Mouse (Mus musculus) right cerebral cortex, postnatal 10 days (tissue): ENCODE measurements around the gene BC061237.
"Not testable (repeated sequence)": the region's sequence is repeated elsewhere in the genome, so short reads cannot be mapped to it uniquely, and the experiment has no call there.

ENCODE experiments used
- DNase-seq, 2 experiments: peaks; one replicate each; pipeline ENCODE4 v3.0.0; 2021; ENCODE audit warnings: low spot score in 2 of 2

Gene BC061237

DNA sequence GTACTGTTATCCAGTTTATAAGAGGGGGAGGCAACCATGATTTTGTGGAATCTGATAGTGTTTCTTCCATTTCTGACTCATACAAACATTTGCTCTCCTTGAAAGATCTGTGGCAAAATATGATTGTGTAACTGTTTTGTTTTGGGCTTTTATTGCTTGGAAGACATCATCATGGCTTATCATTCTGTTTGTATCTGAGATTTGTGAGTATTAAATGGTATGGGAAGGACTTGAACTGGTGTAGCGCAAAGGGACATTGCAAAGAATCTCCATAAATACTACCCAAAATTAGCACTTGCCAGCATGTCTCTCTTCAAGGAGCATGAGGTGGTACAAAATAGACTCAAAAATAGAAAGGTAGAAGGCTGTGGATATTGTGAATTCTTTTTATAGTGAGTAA lies at the start of gene BC061237:
TSS of gene BC061237 (plus strand) at position 301 of the 400 bp plus-strand sequence.
- not testable (repeated sequence) for DNase-seq

DNA sequence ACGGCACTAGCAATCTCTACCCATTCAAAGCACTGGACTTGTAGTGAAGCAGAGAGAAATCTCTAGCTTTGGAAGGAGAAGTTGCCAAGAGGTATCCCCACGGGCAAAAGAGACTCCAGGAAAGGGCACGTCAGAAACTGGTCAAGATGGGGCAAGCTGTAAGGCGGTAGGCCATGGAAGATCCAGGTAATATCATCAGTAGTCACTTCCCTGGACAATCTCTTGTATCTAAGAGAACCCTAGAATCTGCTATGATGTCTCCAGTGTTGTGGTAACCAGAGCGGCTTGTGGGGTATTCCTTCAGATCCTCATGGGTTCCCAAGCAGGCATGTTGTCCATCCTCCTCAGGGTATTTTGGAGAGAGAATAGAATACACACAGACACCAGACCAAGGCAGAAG lies 25.7 kb downstream of the BC061237 start, which contains the start of gene Gm17093:
TSS of gene Gm17093 (plus strand) at position 301 of the 400 bp plus-strand sequence.
- DNase-seq: not testable (repeated sequence)

DNA sequence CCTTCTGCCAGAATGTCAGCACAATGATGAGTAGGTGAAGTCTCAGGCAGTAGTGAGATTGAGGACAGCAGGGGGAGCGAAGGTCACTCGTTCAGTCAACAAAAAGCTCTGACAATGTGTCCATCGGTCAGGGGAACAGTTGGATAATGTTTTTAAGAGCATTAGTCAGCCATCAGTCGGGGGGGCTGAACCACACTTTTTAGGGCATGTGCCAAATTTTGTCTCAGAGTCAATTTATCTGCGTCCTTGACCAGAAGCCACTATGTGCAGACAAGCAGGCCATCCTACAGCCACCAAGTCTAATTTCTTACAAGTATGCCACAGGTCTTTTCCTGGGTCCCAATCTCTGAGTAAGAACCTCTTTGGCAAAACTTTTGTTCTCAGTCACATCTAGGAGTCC lies 55.7 kb downstream of the BC061237 start:
- not testable (repeated sequence) for DNase-seq
